Mouse (Mus musculus): Measurements from ENCODE around the gene Tnik.

Tnik gene

GRCm38 (mm10) chr3:28248255-28248957, 14.6 kb upstream of the Tnik start:
- TF ChIP-seq NANOG (IDR thresholded peaks at IDR 0.05; ENCODE audit: borderline replicate concordance, low read length) (no peak), POU5F1 (IDR thresholded peaks at IDR 0.05; ENCODE audit: borderline replicate concordance, low read length) (no peak), CTCF (conservative IDR thresholded peaks at IDR 0.05; ENCODE audit: low read length) (no peak)

GRCm38 (mm10) chr3:28255711-28256110, 7.3 kb upstream of the Tnik start:
- Histone ChIP-seq H3K36me3 (ENCODE audit: insufficient read depth, low read length) (no peaks in the 10 kb centered on the region), H3K9me3 (ENCODE audit: low read length) (no peaks in the 10 kb centered on the region), H3K27me3 (ENCODE audit: insufficient read depth, low read length) (peaks cover 10% of the 10 kb centered on the region), H3K4me1 (replicated peaks; ENCODE audit: low read depth, low read length) (0 out of 2 replicates have a peak, but pooled peaks cover under 1% of the 10 kb centered on the region), H3K4me3 (replicated peaks; ENCODE audit: low read length) (no peak overlapping the region)
- TF ChIP-seq NANOG (IDR thresholded peaks at IDR 0.05; ENCODE audit: borderline replicate concordance, low read length) (no peak), POU5F1 (IDR thresholded peaks at IDR 0.05; ENCODE audit: borderline replicate concordance, low read length) (no peak), CTCF (conservative IDR thresholded peaks at IDR 0.05; ENCODE audit: low read length) (no peak)

More at GRCm38 (mm10) chr3:28248255-28248957, 14.6 kb upstream of the Tnik start:
- Histone ChIP-seq H3K9me3 (ENCODE audit: low read length) (no peaks in the 10 kb centered on the region), H3K4me3 (replicated peaks; ENCODE audit: low read length) (no peak overlapping the region), H3K4me1 (replicated peaks; ENCODE audit: low read depth, low read length) (peaks cover 8% of the 10 kb centered on the region), H3K36me3 (ENCODE audit: insufficient read depth, low read length) (no peaks in the 10 kb centered on the region), H3K27me3 (ENCODE audit: insufficient read depth, low read length) (no peaks in the 10 kb centered on the region)

- H3K4me1 ChIP-seq (replicated peaks; ENCODE audit: low read depth, low read length), result peaks cover 57% of the 10 kb centered on the region
- peak overlapping the region; percentile 79 for H3K4me3 ChIP-seq (replicated peaks; ENCODE audit: low read length)
- H3K27me3 ChIP-seq (ENCODE audit: insufficient read depth, low read length), result peaks cover 59% of the 10 kb centered on the region
- no peaks in the 10 kb centered on the region for H3K36me3 ChIP-seq (ENCODE audit: insufficient read depth, low read length)
- TF ChIP-seq CTCF (conservative IDR thresholded peaks at IDR 0.05; ENCODE audit: low read length) (no peak), NANOG (IDR thresholded peaks at IDR 0.05; ENCODE audit: borderline replicate concordance, low read length) (no peak), POU5F1 (IDR thresholded peaks at IDR 0.05; ENCODE audit: borderline replicate concordance, low read length) (no peak)
- no peaks in the 10 kb centered on the region for H3K9me3 ChIP-seq (ENCODE audit: low read length)
Measured at GRCm38 (mm10) chr3:28262371-28263001, 528 bp upstream of the Tnik start.

GRCm38 (mm10) chr3:28263948-28264840, 1.2 kb downstream of the Tnik start:
- no peaks in the 10 kb centered on the region for H3K9me3 ChIP-seq (ENCODE audit: low read length)
- H3K27me3 ChIP-seq (ENCODE audit: insufficient read depth, low read length), result peaks cover 70% of the 10 kb centered on the region
- H3K36me3 ChIP-seq (ENCODE audit: insufficient read depth, low read length), result no peaks in the 10 kb centered on the region
- H3K4me3 ChIP-seq (replicated peaks; ENCODE audit: low read length), result peak overlapping the region; percentile 79
- no peak for TF ChIP-seq NANOG (IDR thresholded peaks at IDR 0.05; ENCODE audit: borderline replicate concordance, low read length)
- TF ChIP-seq POU5F1 (IDR thresholded peaks at IDR 0.05; ENCODE audit: borderline replicate concordance, low read length), result no peak
- TF ChIP-seq CTCF (conservative IDR thresholded peaks at IDR 0.05; ENCODE audit: low read length), result no peak
- peaks cover 72% of the 10 kb centered on the region for H3K4me1 ChIP-seq (replicated peaks; ENCODE audit: low read depth, low read length)

GRCm38 (mm10) chr3:28264841-28265150, 1.8 kb downstream of the Tnik start:
- peak overlapping the region; percentile 41 for H3K4me3 ChIP-seq (replicated peaks; ENCODE audit: low read length)
- H3K4me1 ChIP-seq (replicated peaks; ENCODE audit: low read depth, low read length), result peaks cover 78% of the 10 kb centered on the region
- H3K9me3 ChIP-seq (ENCODE audit: low read length), result no peaks in the 10 kb centered on the region
- TF ChIP-seq POU5F1 (IDR thresholded peaks at IDR 0.05; ENCODE audit: borderline replicate concordance, low read length) (no peak), CTCF (conservative IDR thresholded peaks at IDR 0.05; ENCODE audit: low read length) (no peak), NANOG (IDR thresholded peaks at IDR 0.05; ENCODE audit: borderline replicate concordance, low read length) (no peak)
- H3K36me3 ChIP-seq (ENCODE audit: insufficient read depth, low read length), result no peaks in the 10 kb centered on the region
- peaks cover 70% of the 10 kb centered on the region for H3K27me3 ChIP-seq (ENCODE audit: insufficient read depth, low read length)

- H3K4me3 ChIP-seq (replicated peaks; ENCODE audit: low read length), result peak overlapping the region; percentile 41
- no peaks in the 10 kb centered on the region for H3K9me3 ChIP-seq (ENCODE audit: low read length)
- peaks cover 82% of the 10 kb centered on the region for H3K4me1 ChIP-seq (replicated peaks; ENCODE audit: low read depth, low read length)
- TF ChIP-seq CTCF (conservative IDR thresholded peaks at IDR 0.05; ENCODE audit: low read length), result no peak
- no peak for TF ChIP-seq NANOG (IDR thresholded peaks at IDR 0.05; ENCODE audit: borderline replicate concordance, low read length)
- no peak for TF ChIP-seq POU5F1 (IDR thresholded peaks at IDR 0.05; ENCODE audit: borderline replicate concordance, low read length)
- H3K27me3 ChIP-seq (ENCODE audit: insufficient read depth, low read length), result peaks cover 66% of the 10 kb centered on the region
- H3K36me3 ChIP-seq (ENCODE audit: insufficient read depth, low read length), result no peaks in the 10 kb centered on the region
Measured at GRCm38 (mm10) chr3:28265183-28265582, 2.2 kb downstream of the Tnik start.

- Histone ChIP-seq H3K36me3 (ENCODE audit: insufficient read depth, low read length) (no peaks in the 10 kb centered on the region), H3K9me3 (ENCODE audit: low read length) (no peaks in the 10 kb centered on the region), H3K4me3 (replicated peaks; ENCODE audit: low read length) (no peak overlapping the region), H3K27me3 (ENCODE audit: insufficient read depth, low read length) (peaks cover 61% of the 10 kb centered on the region), H3K4me1 (replicated peaks; ENCODE audit: low read depth, low read length) (peaks cover 87% of the 10 kb centered on the region)
- TF ChIP-seq CTCF (conservative IDR thresholded peaks at IDR 0.05; ENCODE audit: low read length) (no peak), POU5F1 (IDR thresholded peaks at IDR 0.05; ENCODE audit: borderline replicate concordance, low read length) (no peak), NANOG (IDR thresholded peaks at IDR 0.05; ENCODE audit: borderline replicate concordance, low read length) (no peak)
Measured at GRCm38 (mm10) chr3:28265656-28266055, 2.6 kb downstream of the Tnik start.

GRCm38 (mm10) chr3:28267211-28267610, 4.2 kb downstream of the Tnik start:
- H3K4me3 ChIP-seq (replicated peaks; ENCODE audit: low read length), result no peak overlapping the region
- H3K36me3 ChIP-seq (ENCODE audit: insufficient read depth, low read length), result no peaks in the 10 kb centered on the region
- H3K4me1 ChIP-seq (replicated peaks; ENCODE audit: low read depth, low read length), result peaks cover 80% of the 10 kb centered on the region
- peaks cover 56% of the 10 kb centered on the region for H3K27me3 ChIP-seq (ENCODE audit: insufficient read depth, low read length)
- TF ChIP-seq NANOG (IDR thresholded peaks at IDR 0.05; ENCODE audit: borderline replicate concordance, low read length) (no peak), POU5F1 (IDR thresholded peaks at IDR 0.05; ENCODE audit: borderline replicate concordance, low read length) (no peak), CTCF (conservative IDR thresholded peaks at IDR 0.05; ENCODE audit: low read length) (no peak)
- no peaks in the 10 kb centered on the region for H3K9me3 ChIP-seq (ENCODE audit: low read length)

All from E14TG2a.4 (cell line).